Mouse (Mus musculus) layer of hippocampus, adult 11-12 months (tissue): Measurements from ENCODE around the gene Zfp386.

Source experiments
- DNase-seq: peaks from one replicate; pipeline ENCODE4 v3.0.0; 2022; ENCODE audit warnings: low spot score

The Zfp386 gene

GRCm38 (mm10) chr12:116094765-116095555 lies 47.4 kb downstream of the Zfp386 start:
- no peak for DNase-seq

GRCm38 (mm10) chr12:116096361-116096904 lies 48.9 kb downstream of the Zfp386 start:
- DNase-seq = no peak

- no peak for DNase-seq
These were observed 49.6 kb downstream of the Zfp386 start for GRCm38 (mm10) chr12:116097166-116097565.

- DNase-seq = no peak
These were observed 54.4 kb downstream of the Zfp386 start for GRCm38 (mm10) chr12:116101945-116102344.

GRCm38 (mm10) chr12:116109451-116110353 lies 62.2 kb downstream of the Zfp386 start:
- DNase-seq = no peak

- no peak for DNase-seq
These were observed 63.6 kb downstream of the Zfp386 start for GRCm38 (mm10) chr12:116111007-116111694.
